Mouse (Mus musculus) kidney, postnatal 0 days (tissue): ENCODE results near the gene Opa3. TPM values are rescaled to one million over a fixed set of nuclear protein-coding genes. Genes with fewer than 3 reads are reported as not detected.

Experiments
- ATAC-seq: fragments of 200-750 bp; cut with Nextera tagmentation; replicated peaks from 2 replicates; pipeline ENCODE4 v1.8.0; 2017; ENCODE audit warnings: low read depth, moderate number of reproducible peaks, moderate TSS enrichment, moderate library complexity; ENCODE audit not compliant: low FRiP score
- DNase-seq: peaks from one replicate; pipeline ENCODE4 v3.0.0-alpha.2; 2016; ENCODE audit warnings: low spot score
- H3K27ac ChIP-seq: fragments of 300-500 bp; sonication (generic); 2 replicates; pipeline ENCODE4 v1.5.1; 2014; ENCODE audit warnings: mild to moderate bottlenecking
- H3K27me3 ChIP-seq: fragments of 300-500 bp; sonication (generic); 2 replicates; pipeline ENCODE4 v1.6.1; 2014; ENCODE audit warnings: low read length, mixed read lengths; ENCODE audit not compliant: insufficient read depth
- H3K36me3 ChIP-seq: fragments of 300-500 bp; sonication (generic); 2 replicates; pipeline ENCODE4 v1.6.1; 2014; ENCODE audit warnings: low read length, mixed read lengths; ENCODE audit not compliant: insufficient read depth
- H3K4me1 ChIP-seq: fragments of 300-500 bp; sonication (generic); replicated peaks from 2 replicates; pipeline ENCODE4 v1.6.1; 2014; ENCODE audit warnings: antibody characterized with exemption, low read length, mixed read lengths; ENCODE audit not compliant: insufficient read depth
- H3K4me2 ChIP-seq: fragments of 300-500 bp; sonication (generic); 2 replicates; pipeline ENCODE4 v1.6.1; 2014; ENCODE audit warnings: mild to moderate bottlenecking, low read length, moderate library complexity, mixed read lengths
- H3K4me3 ChIP-seq: fragments of 300-500 bp; sonication (generic); replicated peaks from 2 replicates; pipeline ENCODE4 v1.5.1; 2014; ENCODE audit warnings: low read depth, low read length
- H3K9ac ChIP-seq: fragments of 300-500 bp; sonication (generic); 2 replicates; pipeline ENCODE4 v1.6.1; 2014; ENCODE audit warnings: low read depth, low read length
- H3K9me3 ChIP-seq: fragments of 300-500 bp; sonication (generic); replicated peaks from 2 replicates; pipeline ENCODE4 v1.6.1; 2016; ENCODE audit warnings: low read length, inconsistent platforms, mixed read lengths
- CTCF ChIP-seq: IDR thresholded peaks from 2 replicates; pipeline ENCODE4 v1.5.1; 2016; ENCODE audit warnings: antibody characterized with exemption, low read depth, mild to moderate bottlenecking, moderate library complexity
- WGBS: fragments of 180-500 bp; shearing (Covaris S2); extraction: QIAGEN DNeasy Blood & Tissue Kit; methylation state at CpG from one replicate; pipeline ENCODE4 v1.1.7; 2014; 5-methylcytosine and 5-hydroxymethylcytosine counted together
- polyA plus RNA-seq: library from polyadenylated mRNA; unstranded; fragments of >200 nt; fragmentation: Nextera tagmentation; extraction: Ambion mirVana; gene quantifications from 2 replicates; pipeline ENCODE4 v1.2.1, GENCODE M21; 2015

The Opa3 gene
- polyA plus RNA-seq, 1 experiment from 2014 or later = 30.4 TPM

DNA sequence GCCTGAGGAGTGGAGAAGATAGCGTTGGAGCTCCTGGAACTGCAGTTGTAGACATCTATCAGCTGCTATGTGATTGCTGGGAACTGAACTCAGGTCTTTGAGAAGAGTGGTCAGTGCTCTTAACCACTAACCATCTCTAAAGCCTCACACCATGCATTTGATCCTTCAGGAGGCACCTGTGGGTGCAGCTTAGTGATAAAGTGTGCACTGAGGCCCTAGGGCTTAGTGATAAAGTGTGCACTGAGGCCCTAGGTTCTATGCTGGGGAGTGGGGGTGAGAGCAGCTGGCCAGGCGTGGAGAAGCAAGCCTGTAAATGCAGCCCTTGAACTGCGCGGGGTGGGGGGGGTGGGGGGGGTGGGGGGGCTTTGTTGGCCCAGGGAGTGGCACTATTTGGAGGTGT lies 11.9 kb downstream of the Opa3 start:
- Histone ChIP-seq H3K9ac (no peak overlapping the region), H3K4me2 (no peak overlapping the region), H3K27ac (no peak overlapping the region), H3K9me3 (no peaks in the 10 kb centered on the region), H3K4me1 (no peaks in the 10 kb centered on the region), H3K36me3 (0 out of 2 replicates have a peak, but pooled peaks cover 3% of the 10 kb centered on the region), H3K27me3 (no peaks in the 10 kb centered on the region), H3K4me3 (no peak overlapping the region)
- 72% methylated on average over 3 of the region's 4 CpGs for WGBS
- ATAC-seq = no peak; the same call in 1 of the 2 replicates
- DNase-seq = no peak
- no peak for TF ChIP-seq CTCF

DNA sequence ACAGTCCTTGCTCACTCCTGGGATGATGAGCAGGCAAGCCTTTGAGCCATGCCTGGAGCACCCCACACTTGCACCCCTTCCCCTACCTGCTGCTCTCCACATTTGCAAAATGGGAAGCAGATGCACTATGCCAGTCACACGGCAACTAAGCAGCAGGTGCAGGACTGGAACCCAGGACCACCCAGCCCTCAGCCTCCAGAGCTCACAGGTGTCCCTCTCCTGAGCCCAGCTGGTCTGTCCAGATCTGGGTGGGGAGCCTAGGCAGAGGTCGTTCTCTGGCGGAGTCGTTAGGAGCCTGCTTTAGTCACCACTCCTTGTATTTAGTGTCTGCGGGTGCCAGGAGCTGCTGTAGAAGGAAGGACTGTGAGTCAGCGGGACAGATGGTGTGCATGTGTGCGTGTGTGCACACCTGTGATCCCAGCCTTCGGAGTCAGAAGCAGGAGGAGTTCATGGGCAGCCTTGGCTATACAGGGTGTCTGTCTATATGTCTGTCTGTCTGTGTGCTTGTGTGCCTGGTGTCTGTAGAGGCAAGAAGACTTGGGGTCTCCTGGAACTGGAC lies 12.8 kb downstream of the Opa3 start:
- no peaks in the 10 kb centered on the region for H3K9me3 ChIP-seq
- no peaks in the 10 kb centered on the region for H3K27me3 ChIP-seq
- H3K4me2 ChIP-seq = no peak overlapping the region
- no peak overlapping the region for H3K4me3 ChIP-seq
- H3K4me1 ChIP-seq = no peaks in the 10 kb centered on the region
- ATAC-seq = no peak
- no peak overlapping the region for H3K9ac ChIP-seq
- TF ChIP-seq CTCF = no peak
- H3K27ac ChIP-seq = no peak overlapping the region
- DNase-seq = no peak
- 83% methylated on average over 8 of the region's 8 CpGs for WGBS
- H3K36me3 ChIP-seq = 0 out of 2 replicates have a peak, but pooled peaks cover 12% of the 10 kb centered on the region

DNA sequence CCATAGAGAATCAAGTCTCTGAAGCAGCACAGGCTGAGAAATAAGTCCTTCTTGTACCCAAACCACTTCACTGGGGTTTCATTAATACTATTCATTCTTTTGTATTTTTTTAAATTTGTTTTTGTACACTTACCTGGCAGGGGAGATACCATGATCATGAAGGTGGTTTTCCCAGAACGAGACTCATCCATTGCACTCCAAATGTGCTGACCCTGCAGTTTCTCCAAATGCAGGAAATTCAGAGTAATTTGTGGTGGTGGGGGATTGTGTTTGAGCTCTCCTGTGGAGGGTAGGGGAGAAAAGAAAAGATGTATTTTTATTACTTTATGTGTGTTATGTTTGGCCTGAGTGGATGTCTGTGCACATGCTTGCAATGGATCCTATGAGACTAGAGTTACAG lies 13.9 kb downstream of the Opa3 start:
- DNase-seq = no peak
- no peak for TF ChIP-seq CTCF
- H3K27ac ChIP-seq = no peak overlapping the region
- H3K9ac ChIP-seq = no peak overlapping the region
- no peak overlapping the region for H3K4me2 ChIP-seq
- no peak for ATAC-seq
- 0 out of 2 replicates have a peak, but pooled peaks cover 16% of the 10 kb centered on the region for H3K36me3 ChIP-seq
- no peaks in the 10 kb centered on the region for H3K9me3 ChIP-seq
- 83% methylated on average over 1 of the region's 1 CpGs for WGBS
- no peak overlapping the region for H3K4me3 ChIP-seq
- no peaks in the 10 kb centered on the region for H3K4me1 ChIP-seq
- H3K27me3 ChIP-seq = no peaks in the 10 kb centered on the region

DNA sequence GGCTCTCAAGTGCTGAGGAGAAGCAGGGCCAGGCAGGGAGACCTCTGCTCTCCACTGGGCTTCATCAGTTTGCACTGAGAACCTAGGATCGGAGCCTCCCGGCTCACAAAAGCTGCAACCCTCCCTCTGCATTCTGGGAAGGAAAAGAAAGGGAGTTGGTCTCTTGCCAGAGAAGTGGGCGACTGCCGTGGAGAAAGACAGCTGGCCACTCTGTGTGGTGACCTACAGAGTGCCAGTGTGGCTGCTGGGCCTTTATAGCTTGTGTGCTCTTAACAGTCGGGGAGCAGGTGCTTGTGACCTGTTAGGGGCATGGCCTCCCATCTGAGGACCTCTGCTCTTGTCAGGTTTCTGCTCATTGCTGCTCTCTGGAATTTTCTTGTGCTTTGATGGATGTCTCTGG lies 15.7 kb downstream of the Opa3 start:
- Histone ChIP-seq H3K9ac (no peak overlapping the region), H3K36me3 (0 out of 2 replicates have a peak, but pooled peaks cover 16% of the 10 kb centered on the region), H3K4me3 (no peak overlapping the region), H3K4me1 (no peaks in the 10 kb centered on the region), H3K27me3 (no peaks in the 10 kb centered on the region), H3K9me3 (no peaks in the 10 kb centered on the region), H3K27ac (no peak overlapping the region), H3K4me2 (no peak overlapping the region)
- WGBS = 64% methylated on average over 5 of the region's 5 CpGs
- ATAC-seq = no peak
- no peak for DNase-seq
- no peak for TF ChIP-seq CTCF

DNA sequence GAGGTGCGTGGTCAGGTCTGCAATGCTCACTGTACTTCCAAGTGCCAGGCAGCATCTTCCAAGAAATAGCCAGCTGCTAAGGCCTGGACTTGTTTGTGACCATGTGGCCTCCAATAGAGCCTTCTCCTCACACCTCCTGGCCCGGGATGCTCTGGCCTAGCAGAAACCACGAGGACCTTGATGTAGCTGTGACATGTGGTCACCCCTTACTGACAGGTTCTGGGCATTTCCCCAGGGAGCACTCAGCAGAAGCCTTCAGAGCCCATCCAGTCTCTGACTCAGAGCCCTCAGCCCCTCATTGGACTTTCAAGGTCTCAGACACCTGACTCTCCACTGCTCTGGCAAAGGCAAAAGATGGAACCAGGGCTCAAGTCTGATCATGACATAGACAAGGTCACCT lies 16.9 kb downstream of the Opa3 start:
- no peaks in the 10 kb centered on the region for H3K9me3 ChIP-seq
- DNase-seq (no peak), ATAC-seq (no peak)
- no peak overlapping the region for H3K27ac ChIP-seq
- no peaks in the 10 kb centered on the region for H3K4me1 ChIP-seq
- TF ChIP-seq CTCF = no peak
- 0 out of 2 replicates have a peak, but pooled peaks cover 16% of the 10 kb centered on the region for H3K36me3 ChIP-seq
- H3K27me3 ChIP-seq = no peaks in the 10 kb centered on the region
- H3K4me3 ChIP-seq = no peak overlapping the region
- no peak overlapping the region for H3K4me2 ChIP-seq
- WGBS = 81% methylated on average over 3 of the region's 3 CpGs
- H3K9ac ChIP-seq = no peak overlapping the region

DNA sequence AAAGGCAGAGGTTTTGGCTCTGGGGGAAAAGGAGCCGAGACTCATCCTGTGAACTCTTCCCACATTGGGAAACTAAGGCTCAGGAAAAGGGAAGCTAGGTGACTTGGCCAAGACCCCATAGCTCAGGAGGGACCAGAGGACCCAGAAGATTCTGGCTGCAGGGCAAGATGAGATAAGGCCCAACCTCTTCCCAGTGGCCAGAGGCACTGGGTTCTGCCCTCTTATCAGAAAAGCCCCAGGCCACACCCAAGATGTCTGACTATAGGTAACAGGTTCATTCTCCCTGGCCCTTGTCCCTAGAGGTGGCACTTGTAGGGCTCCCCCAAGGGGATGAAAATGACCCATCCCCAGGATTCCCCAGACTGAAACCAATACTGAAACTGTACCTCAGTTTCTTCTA lies 18.7 kb downstream of the Opa3 start:
- 100% methylated on average over 1 of the region's 1 CpGs for WGBS
- Histone ChIP-seq H3K9me3 (no peaks in the 10 kb centered on the region), H3K4me2 (no peak overlapping the region), H3K9ac (no peak overlapping the region), H3K27me3 (no peaks in the 10 kb centered on the region), H3K4me3 (no peak overlapping the region), H3K4me1 (no peaks in the 10 kb centered on the region), H3K27ac (no peak overlapping the region), H3K36me3 (0 out of 2 replicates have a peak, but pooled peaks cover 16% of the 10 kb centered on the region)
- ATAC-seq (no peak), DNase-seq (no peak)
- TF ChIP-seq CTCF = no peak

DNA sequence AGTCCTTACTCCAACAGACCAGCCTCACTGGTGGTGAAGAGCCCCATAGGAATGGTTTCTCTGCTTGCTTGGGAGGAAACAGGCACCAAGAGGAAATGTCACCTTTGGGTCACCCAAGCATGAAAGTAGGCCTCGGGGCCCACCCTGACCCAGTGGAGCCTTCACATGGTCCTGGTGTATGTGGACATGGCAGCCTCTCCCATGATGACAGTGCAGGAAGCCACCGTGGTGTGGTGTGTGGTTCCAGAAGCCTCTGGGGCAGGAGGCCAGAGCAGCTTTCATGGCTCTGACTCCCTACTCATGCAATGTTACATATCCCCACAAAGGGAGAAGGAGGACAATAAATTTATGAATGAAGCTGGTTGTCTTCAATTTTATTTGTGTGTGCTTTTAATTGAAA lies 19.4 kb downstream of the Opa3 start:
- H3K36me3 ChIP-seq = 0 out of 2 replicates have a peak, but pooled peaks cover 16% of the 10 kb centered on the region
- no peak for ATAC-seq
- no peak overlapping the region for H3K27ac ChIP-seq
- WGBS = 70% methylated on average over 2 of the region's 2 CpGs
- no peaks in the 10 kb centered on the region for H3K9me3 ChIP-seq
- H3K9ac ChIP-seq = no peak overlapping the region
- H3K4me3 ChIP-seq = no peak overlapping the region
- H3K27me3 ChIP-seq = no peaks in the 10 kb centered on the region
- no peaks in the 10 kb centered on the region for H3K4me1 ChIP-seq
- H3K4me2 ChIP-seq = no peak overlapping the region
- no peak for DNase-seq
- TF ChIP-seq CTCF = no peak
